Mouse (Mus musculus) limb, embryonic 14.5 days (tissue): Measurements from ENCODE around the gene Shld2. TPM values are rescaled to one million over a fixed set of nuclear protein-coding genes. Genes with fewer than 3 reads are reported as not detected.

Source experiments
- ATAC-seq: fragments of 200-750 bp; cut with Nextera tagmentation; 2 replicates; pipeline ENCODE4 v1.8.0; 2017; ENCODE audit warnings: low read depth, moderate number of reproducible peaks, moderate TSS enrichment; ENCODE audit not compliant: low FRiP score
- DNase-seq: peaks from one replicate; pipeline ENCODE4 v3.0.0-alpha.2; 2015; ENCODE audit warnings: low spot score
- H3K27ac ChIP-seq: fragments of 300-500 bp; sonication (generic); replicated peaks from 2 replicates; pipeline ENCODE4 v1.5.1; 2014; ENCODE audit warnings: low read depth, mild to moderate bottlenecking, low read length, moderate library complexity, mixed read lengths
- H3K27me3 ChIP-seq: fragments of 300-500 bp; sonication (generic); 2 replicates; pipeline ENCODE4 v1.6.1; 2014; ENCODE audit warnings: low read length, mixed read lengths; ENCODE audit not compliant: control insufficient read depth, insufficient read depth
- H3K36me3 ChIP-seq: fragments of 300-500 bp; sonication (generic); 2 replicates; pipeline ENCODE4 v1.6.1; 2014; ENCODE audit warnings: mild to moderate bottlenecking, low read length, moderate library complexity, mixed read lengths; ENCODE audit not compliant: control insufficient read depth, insufficient read depth
- H3K4me1 ChIP-seq: fragments of 300-500 bp; sonication (generic); 2 replicates; pipeline ENCODE4 v1.6.1; 2014; ENCODE audit warnings: antibody characterized with exemption, low read length, mixed read lengths; ENCODE audit not compliant: control insufficient read depth, insufficient read depth
- H3K4me2 ChIP-seq: fragments of 300-500 bp; sonication (generic); replicated peaks from 2 replicates; pipeline ENCODE4 v1.6.1; 2014; ENCODE audit warnings: low read depth, mild to moderate bottlenecking, low read length, moderate library complexity; ENCODE audit not compliant: severe bottlenecking
- H3K4me3 ChIP-seq: fragments of 300-500 bp; sonication (generic); replicated peaks from 2 replicates; pipeline ENCODE4 v1.5.1; 2014; ENCODE audit warnings: low read length
- H3K9ac ChIP-seq: fragments of 300-500 bp; sonication (generic); 2 replicates; pipeline ENCODE4 v1.6.1; 2014; ENCODE audit warnings: mild to moderate bottlenecking, low read depth, low read length, moderate library complexity; ENCODE audit not compliant: severe bottlenecking
- H3K9me3 ChIP-seq: fragments of 300-500 bp; sonication (generic); 2 replicates; pipeline ENCODE4 v1.6.1; 2016; ENCODE audit warnings: low read length; ENCODE audit not compliant: control insufficient read depth
- POLR2A ChIP-seq: fragments of 200-500 bp; IDR thresholded peaks from 2 replicates; pipeline ENCODE4 v1.8.0; 2012; ENCODE audit warnings: inconsistent platforms, mild to moderate bottlenecking, moderate library complexity, borderline replicate concordance; ENCODE audit not compliant: insufficient read depth, insufficient read length; ENCODE audit errors: extremely low read depth
- WGBS: fragments of 180-500 bp; shearing (Covaris S2); extraction: QIAGEN DNeasy Blood & Tissue Kit; methylation state at CpG from one replicate; pipeline ENCODE4 v1.1.7; 2014; 5-methylcytosine and 5-hydroxymethylcytosine counted together
- polyA plus RNA-seq, 2 experiments: library from polyadenylated mRNA; depleted of rRNA in 1 of 2; stranded (reverse) in 1 of 2; unstranded in 1 of 2; fragments of >200 nt; fragmentation: Nextera tagmentation in 1 of 2; extraction: Ambion mirVana in 1 of 2; gene quantifications; 2 replicates each; pipeline versions ENCODE4 v1.2.1 to v1.2.3; 2012 to 2014

Shld2 gene
- polyA plus RNA-seq (2012; rRNA removed): 5.1 and 6.7 TPM in 2 replicates
- polyA plus RNA-seq (2014; fragmentation: Nextera tagmentation; extraction: Ambion mirVana): 11.2 and 11.7 TPM in 2 replicates

DNA sequence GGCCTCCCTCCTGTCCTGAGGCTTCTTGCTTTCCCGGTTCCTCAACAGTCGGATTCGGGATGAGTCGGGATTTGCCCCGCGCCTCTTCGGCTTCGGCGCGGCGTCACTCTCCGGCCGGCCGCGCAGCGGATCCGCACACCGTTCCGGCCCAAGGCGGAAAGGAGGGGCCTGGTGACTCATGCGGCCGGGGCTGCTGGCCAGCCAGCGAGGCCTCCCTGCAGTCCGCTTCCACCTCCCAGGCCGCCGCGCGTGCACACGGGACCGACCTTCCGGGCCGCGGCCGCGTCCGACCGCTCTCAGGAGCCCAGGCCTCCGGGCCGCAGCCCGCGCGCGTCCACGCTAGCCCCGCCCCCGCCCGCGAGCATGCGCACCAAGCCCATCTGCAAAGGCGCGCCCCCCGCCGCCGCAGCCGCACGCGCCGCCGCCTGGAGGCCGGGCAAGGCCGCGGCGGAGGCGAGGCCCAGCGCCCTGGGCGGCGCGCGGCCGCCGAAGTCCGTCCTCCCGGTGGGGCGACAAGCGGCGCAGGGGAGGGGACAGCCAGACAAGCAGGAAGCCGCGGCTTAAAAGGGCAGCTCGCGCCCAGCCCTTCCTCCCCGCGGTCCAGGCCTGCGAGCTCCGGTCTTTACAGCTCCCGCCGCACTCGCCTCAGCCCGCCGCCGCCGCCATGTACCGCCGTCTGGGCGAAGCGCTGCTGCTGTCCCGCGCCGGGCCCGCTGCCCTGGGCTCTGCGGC lies at the start of gene Shld2, which contains the start of gene Glud1:
Gene Shld2 (minus strand): TSS at position 260 of the 732 bp plus-strand sequence.
Gene Glud1 (plus strand): TSS at position 494 of the 732 bp plus-strand sequence.
- ATAC-seq (peak; percentile 94), DNase-seq (peak; percentile 92)
- WGBS: under 1% methylated on average over 36 of the region's 100 CpGs
- peak within 1 kb of the TSS; percentile 83 for H3K4me3 ChIP-seq
- no peaks in the 10 kb centered on the region for H3K27me3 ChIP-seq
- TF ChIP-seq POLR2A: peak; percentile 84
- peak within 1 kb of the TSS; percentile 94 for H3K9ac ChIP-seq
- H3K36me3 ChIP-seq: 0 out of 2 replicates have a peak, but pooled peaks cover 5% of the 10 kb centered on the region
- peak within 1 kb of the TSS; percentile 97 for H3K27ac ChIP-seq
- peaks cover 11% of the 10 kb centered on the region for H3K4me1 ChIP-seq
- H3K9me3 ChIP-seq: no peaks in the 10 kb centered on the region
- H3K4me2 ChIP-seq: peak within 1 kb of the TSS; percentile 67

DNA sequence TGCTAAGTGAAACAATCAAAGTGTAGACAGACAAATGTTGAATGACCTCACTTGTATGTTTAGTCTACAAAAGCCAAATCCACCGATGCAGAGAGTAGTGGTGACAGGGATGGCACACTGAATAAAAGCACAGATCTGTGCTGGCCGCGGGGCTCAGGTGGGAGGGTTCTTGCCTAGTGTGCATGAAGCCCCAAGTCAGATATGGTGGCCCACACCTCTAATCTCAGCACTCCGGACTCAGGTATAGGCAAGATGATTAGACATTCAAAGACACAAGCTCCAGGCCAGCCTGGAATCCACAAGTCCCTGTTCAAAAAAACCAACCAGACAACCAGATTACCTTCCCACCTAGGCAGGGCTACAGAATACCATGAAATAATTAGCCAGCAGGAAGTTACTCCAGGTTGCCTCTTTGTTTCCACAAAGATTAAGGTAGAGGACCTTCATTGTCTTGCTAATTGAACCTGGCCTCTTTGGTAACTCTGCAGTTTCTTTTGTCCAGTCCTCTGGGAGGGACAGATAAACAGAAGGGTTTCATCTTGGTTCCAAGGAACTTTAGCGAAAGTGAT lies 49.5 kb upstream of the Shld2 start:
- no peaks in the 10 kb centered on the region for H3K36me3 ChIP-seq
- no peak for TF ChIP-seq POLR2A
- no peaks in the 10 kb centered on the region for H3K9me3 ChIP-seq

DNA sequence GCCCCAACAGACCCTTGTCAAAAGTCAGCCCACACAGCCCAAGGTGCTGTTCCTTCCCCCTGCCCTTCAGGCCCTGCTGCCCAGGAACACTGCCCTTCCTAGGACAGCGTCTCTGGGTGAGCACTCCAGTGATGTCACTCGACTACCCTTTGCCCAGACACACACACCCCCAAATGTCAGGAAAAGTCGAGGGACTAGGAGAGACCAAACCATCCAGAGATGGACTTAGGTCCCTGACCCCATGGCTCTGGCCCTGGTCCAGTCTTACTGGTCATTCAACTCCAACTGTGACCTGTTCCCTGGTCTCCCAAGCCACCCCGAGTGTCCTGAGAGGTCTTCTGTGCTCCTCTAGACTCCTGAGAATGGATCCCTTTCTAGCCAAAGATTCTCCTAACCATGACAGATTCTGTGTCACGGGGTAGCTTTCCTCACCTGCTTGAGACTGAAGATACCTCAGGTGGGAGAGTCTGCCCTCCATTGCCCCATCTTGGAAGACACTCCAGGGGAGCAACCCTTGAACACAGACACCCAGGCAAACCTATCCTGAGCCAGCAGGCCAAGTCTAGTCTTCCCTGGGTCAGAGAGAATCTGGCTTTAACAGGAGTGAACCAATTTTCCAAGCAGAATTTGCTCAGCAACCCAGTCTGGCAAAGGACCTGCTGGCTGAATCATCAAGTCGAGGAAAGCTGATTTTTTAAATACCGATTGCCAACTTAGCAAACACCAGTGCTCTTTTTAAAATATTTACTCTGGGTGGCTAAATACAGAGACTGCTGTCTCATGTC lies 47.6 kb upstream of the Shld2 start:
- Histone ChIP-seq H3K4me2 (no peak overlapping the region), H3K27me3 (no peaks in the 10 kb centered on the region; the same call in 1 of the 2 replicates), H3K9me3 (no peaks in the 10 kb centered on the region), H3K27ac (no peak overlapping the region), H3K4me1 (no peaks in the 10 kb centered on the region), H3K4me3 (no peak overlapping the region), H3K36me3 (no peaks in the 10 kb centered on the region), H3K9ac (no peak overlapping the region)
- WGBS: 76% methylated on average over 7 of the region's 7 CpGs
- DNase-seq: no peak
- ATAC-seq: no peak
- no peak for TF ChIP-seq POLR2A

More for the DNA sequence above, 49.5 kb upstream of the Shld2 start:
- ATAC-seq (no peak), DNase-seq (no peak)
- no peak overlapping the region for H3K4me2 ChIP-seq
- no peak overlapping the region for H3K9ac ChIP-seq
- H3K4me1 ChIP-seq: peaks cover 3% of the 10 kb centered on the region; the same call in 1 of the 2 replicates
- no peak overlapping the region for H3K27ac ChIP-seq
- WGBS: 55% methylated on average over 5 of the region's 5 CpGs
- H3K27me3 ChIP-seq: no peaks in the 10 kb centered on the region; the same call in 1 of the 2 replicates
- H3K4me3 ChIP-seq: no peak overlapping the region

DNA sequence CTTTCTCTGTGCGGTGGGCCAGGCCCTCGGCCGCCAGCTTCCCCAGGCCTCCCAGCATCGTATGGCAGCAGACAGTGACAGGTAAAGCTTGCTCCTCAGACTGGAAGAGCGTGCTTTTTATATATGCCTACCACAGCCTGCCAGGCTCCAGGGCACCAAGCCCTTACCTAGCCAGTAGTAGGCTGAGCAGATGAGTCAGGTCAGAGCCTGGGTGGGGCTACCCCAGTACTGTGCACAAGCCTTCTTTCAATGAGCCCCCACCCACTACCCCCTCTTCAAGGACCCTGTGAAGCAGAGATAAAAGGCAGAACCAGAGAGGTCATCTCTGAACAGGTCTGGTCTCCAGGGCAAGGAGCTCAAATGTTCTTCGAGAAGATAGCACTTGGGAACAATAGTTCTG lies 45.0 kb upstream of the Shld2 start, which contains the start of gene Fam25c:
Gene Fam25c (minus strand): TSS at position 133 of the 400 bp plus-strand sequence.
- no peaks in the 10 kb centered on the region for H3K27me3 ChIP-seq
- no peaks in the 10 kb centered on the region for H3K4me1 ChIP-seq
- no peaks in the 10 kb centered on the region for H3K36me3 ChIP-seq
- no peak for TF ChIP-seq POLR2A
- no peak within 1 kb of the TSS for H3K4me3 ChIP-seq
- 78% methylated on average over 6 of the region's 6 CpGs for WGBS
- no peak within 1 kb of the TSS for H3K27ac ChIP-seq
- DNase-seq: no peak
- no peaks in the 10 kb centered on the region for H3K9me3 ChIP-seq
- no peak within 1 kb of the TSS for H3K9ac ChIP-seq
- H3K4me2 ChIP-seq: no peak within 1 kb of the TSS
- ATAC-seq: no peak

DNA sequence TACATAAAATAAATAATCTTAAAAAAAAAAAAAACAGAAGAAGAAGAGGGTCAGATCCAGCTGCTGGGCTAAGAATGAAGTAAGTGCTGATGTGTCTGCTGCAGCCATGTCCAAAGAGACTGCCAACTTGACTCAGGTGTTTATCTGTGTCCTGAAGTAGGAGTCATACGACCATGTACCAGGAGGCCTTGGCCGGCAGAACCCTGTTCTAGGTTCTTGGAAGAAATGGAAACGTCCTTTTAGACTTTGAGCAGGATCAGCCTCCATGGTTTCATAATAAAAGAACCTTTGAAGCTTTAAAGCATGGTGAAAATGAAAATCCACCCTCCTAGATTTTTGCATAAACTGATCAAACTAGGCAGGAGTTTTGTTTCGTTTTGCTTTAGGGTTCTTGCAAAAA lies 44.2 kb upstream of the Shld2 start:
- H3K9me3 ChIP-seq: no peaks in the 10 kb centered on the region
- H3K9ac ChIP-seq: no peak overlapping the region
- no peaks in the 10 kb centered on the region for H3K4me1 ChIP-seq
- no peaks in the 10 kb centered on the region for H3K27me3 ChIP-seq
- WGBS: 91% methylated on average over 4 of the region's 4 CpGs
- H3K36me3 ChIP-seq: no peaks in the 10 kb centered on the region
- DNase-seq (no peak), ATAC-seq (no peak)
- TF ChIP-seq POLR2A: no peak
- H3K4me3 ChIP-seq: no peak overlapping the region
- no peak overlapping the region for H3K27ac ChIP-seq
- H3K4me2 ChIP-seq: no peak overlapping the region
